8 mouse cellular contexts compared by ENCODE assay signal in the genomic region with DNA sequence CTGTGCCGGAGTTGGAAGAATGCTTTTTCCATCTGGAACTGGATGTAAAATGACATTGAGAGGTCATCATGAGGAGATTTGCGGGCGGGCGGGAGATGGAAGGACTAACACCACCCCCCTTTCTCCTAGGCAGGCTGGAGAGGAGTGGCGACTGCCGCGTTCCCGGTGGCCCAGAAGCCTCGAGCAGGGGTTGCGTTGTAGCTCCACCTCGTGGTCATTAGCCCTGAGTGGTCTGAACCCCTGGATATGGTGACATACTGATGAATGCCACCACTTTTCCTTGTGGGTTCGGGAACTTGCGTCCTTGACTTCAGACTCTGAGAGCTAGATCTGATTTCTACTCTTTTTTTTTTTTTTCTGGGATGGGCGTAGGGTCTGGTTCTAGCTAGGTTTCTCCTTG. TPM values are rescaled to one million over a fixed set of nuclear protein-coding genes. Genes with fewer than 3 reads are reported as not detected.
DNase-seq lines count a peak whose midpoint lies in the region; ATAC-seq lines count a peak whose summit lies in the region.

No protein-coding gene starts in this region.

- no peak overlapping the region for H3K9ac ChIP-seq in intestine, embryonic 14.5 days (ENCODE audit: low read length)

- peaks cover 13% of the 10 kb centered on the region for H3K27me3 ChIP-seq in intestine, embryonic 14.5 days (replicated peaks; ENCODE audit: control insufficient read depth, insufficient read depth, low read length)
- H3K27me3 ChIP-seq in megakaryocyte, embryonic 14.5 days (replicated peaks) = peaks cover 41% of the 10 kb centered on the region

- peak overlapping the region; percentile 24 for H3K4me3 ChIP-seq in intestine, embryonic 14.5 days (ENCODE audit: low read depth, low read length)
- H3K4me3 ChIP-seq in megakaryocyte, embryonic 14.5 days (replicated peaks) = peak overlapping the region; percentile 90

- 0 out of 2 replicates have a peak, but pooled peaks cover 2% of the 10 kb centered on the region for H3K9me3 ChIP-seq in intestine, embryonic 14.5 days (ENCODE audit: control insufficient read depth, low read length)
- H3K9me3 ChIP-seq in megakaryocyte, embryonic 14.5 days = peaks cover 7% of the 10 kb centered on the region; the same call in 1 of the 2 replicates

- no peaks in the 10 kb centered on the region for H3K4me1 ChIP-seq in intestine, embryonic 14.5 days (replicated peaks; ENCODE audit: control insufficient read depth, insufficient read depth, low read length)
- H3K4me1 ChIP-seq in megakaryocyte, embryonic 14.5 days = peaks cover 23% of the 10 kb centered on the region

- DNase-seq in ovary, adult 18-20 months (ENCODE audit: low spot score) = peak; percentile 29
- no peak for DNase-seq in ovary, postnatal 10 days (ENCODE audit: low spot score)
- DNase-seq in embryo, embryonic 11 days = peak; percentile 71
- peak; percentile 41 to 65 for DNase-seq in gastrocnemius, postnatal 36 days
- peak; percentile 57 for DNase-seq in intestine, embryonic 14.5 days (ENCODE audit: low spot score)
- DNase-seq in left cerebral cortex, postnatal 14 days (ENCODE audit: low spot score in 2 of 2) = peak; percentile 72 to 74
- peak; percentile 68 for DNase-seq in right cerebral cortex, postnatal 14 days

- no peak overlapping the region for H3K27ac ChIP-seq in intestine, embryonic 14.5 days (ENCODE audit: low read depth)

- no peaks in the 10 kb centered on the region for H3K36me3 ChIP-seq in intestine, embryonic 14.5 days (ENCODE audit: control insufficient read depth, insufficient read depth, low read length)
- no peaks in the 10 kb centered on the region for H3K36me3 ChIP-seq in megakaryocyte, embryonic 14.5 days (replicated peaks; ENCODE audit: low read length)

- 17% methylated on average over 14 of the region's 14 CpGs for WGBS in intestine, embryonic 14.5 days

- intact Hi-C loops in gastrocnemius, postnatal 36 days (cut with DNase I) = loop anchor here (10.0 kb wide), 1 partner anchor 114 kb away; a partner anchor contains a TSS
- intact Hi-C loops in left cerebral cortex, postnatal 14 days (cut with DNase I) = loop anchor here (10.0 kb wide), 1 partner anchor 114 kb away; a partner anchor contains a TSS

- ATAC-seq in intestine, embryonic 14.5 days (replicated peaks; ENCODE audit: low FRiP score, low TSS enrichment, low read depth) = no peak

- H3K4me2 ChIP-seq in intestine, embryonic 14.5 days (ENCODE audit: low read length) = peak overlapping the region; percentile 46

RNA-seq across cellular contexts. Expression of a gene that starts 9.2 kb away (rescaled TPM):
- not detected for total RNA-seq in gastrocnemius, postnatal 36 days (2021)
- 0.16 and 0.31 TPM in 2 replicates for polyA plus RNA-seq in intestine, embryonic 14.5 days (2014; fragmentation: Nextera tagmentation; extraction: Ambion mirVana)
- total RNA-seq in left cerebral cortex, postnatal 14 days (2021) = 10 to 100 TPM in 1 of 2 experiments, 1 to 10 TPM in 1; 8.0 to 11.5 TPM
- polyA plus RNA-seq in megakaryocyte, embryonic 14.5 days (2012; ENCODE audit: insufficient read depth, low replicate concordance) = not detected in 2 replicates

RNA-seq across cellular contexts. Expression of a gene that starts 28.6 kb away (rescaled TPM):
- total RNA-seq in gastrocnemius, postnatal 36 days (2021) = 1 to 10 TPM; 1.2 to 1.8 TPM
- polyA plus RNA-seq in intestine, embryonic 14.5 days (2014; fragmentation: Nextera tagmentation; extraction: Ambion mirVana) = 7.7 and 8.4 TPM in 2 replicates
- 100 to 1,000 TPM; 153 to 158 TPM for total RNA-seq in left cerebral cortex, postnatal 14 days (2021)
- 1.6 and 9.7 TPM in 2 replicates for polyA plus RNA-seq in megakaryocyte, embryonic 14.5 days (2012; ENCODE audit: insufficient read depth, low replicate concordance)

Comparison
In these comparisons a context has a peak if more than half of its experiments do, and no peak if none do; other contexts are left out.
1. RNA of a gene that starts 9.2 kb away (total RNA-seq): 8.0 to 11.5 TPM in left cerebral cortex, postnatal 14 days; not detected in gastrocnemius, postnatal 36 days; every median in the first group is over 4 times any median in the second.
2. RNA of a gene that starts 28.6 kb away (total RNA-seq): 153 to 158 TPM in left cerebral cortex, postnatal 14 days; 1.2 to 1.8 TPM in gastrocnemius, postnatal 36 days; every median in the first group is over 10 times any median in the second.